Mouse (Mus musculus): ENCODE data around the gene Cpb2. TPM values are rescaled to one million over a fixed set of nuclear protein-coding genes. Genes with fewer than 3 reads are reported as not detected.

The Cpb2 gene
- total RNA-seq, 2 experiments from 2014 or later: not detected

GRCm38 (mm10) chr14:75320269-75320668, 78.2 kb downstream of the Cpb2 start:
- TF ChIP-seq CTCF (IDR thresholded peaks at IDR 0.05): no peak
- Histone ChIP-seq H3K4me3 (no peak overlapping the region), H3K27ac (no peak overlapping the region)
- intact Hi-C loops (cut with DNase I): no loop called here
- no peak for DNase-seq (ENCODE audit: extremely low spot score in 1 of 2, low spot score in 2 of 2)

- no peak for DNase-seq (ENCODE audit: extremely low spot score in 1 of 2, low spot score in 2 of 2)
- TF ChIP-seq CTCF (IDR thresholded peaks at IDR 0.05): no peak
- intact Hi-C loops (cut with DNase I): no loop called here
- Histone ChIP-seq H3K27ac (no peak overlapping the region), H3K4me3 (no peak overlapping the region)
Observed at GRCm38 (mm10) chr14:75323354-75323753, 81.3 kb downstream of the Cpb2 start.

GRCm38 (mm10) chr14:75328062-75328461, 86.0 kb downstream of the Cpb2 start:
- H3K27ac ChIP-seq: no peak overlapping the region
- no peak overlapping the region for H3K4me3 ChIP-seq
- intact Hi-C loops (cut with DNase I): loop anchor here (5.0 kb wide), 1 partner anchor 394 kb away; no protein-coding TSS in a partner anchor
- DNase-seq (ENCODE audit: extremely low spot score in 1 of 2, low spot score in 2 of 2): no peak
- no peak for TF ChIP-seq CTCF (IDR thresholded peaks at IDR 0.05)

- Histone ChIP-seq H3K4me3 (no peak overlapping the region), H3K27ac (no peak overlapping the region)
- TF ChIP-seq CTCF (IDR thresholded peaks at IDR 0.05): peak; percentile 58
- no peak for DNase-seq (ENCODE audit: extremely low spot score in 1 of 2, low spot score in 2 of 2)
- intact Hi-C loops (cut with DNase I): no loop called here
Observed at GRCm38 (mm10) chr14:75330621-75331020, 88.5 kb downstream of the Cpb2 start.

Small RNAs within 50 kb of the gene (microRNA-seq; reads per million reads assigned to microRNA genes)
- 0 reads per million in 2 experiments for gene Gm44482

Other genes starting within 250 kb of the Cpb2 start
- gene Rubcnl, start 226.3 kb upstream of the Cpb2 start, total RNA-seq (2021): 1 to 10 TPM; 2.1 to 2.8 TPM
- gene Lrrc63, start 111.4 kb upstream of the Cpb2 start, total RNA-seq (2021): not detected
- 1 to 10 TPM; 6.0 to 6.1 TPM for gene Lcp1, start 111.2 kb upstream of the Cpb2 start, total RNA-seq (2021)
- 10 to 100 TPM; 65.5 to 66.9 TPM for gene Zc3h13, start 42.1 kb downstream of the Cpb2 start, total RNA-seq (2021)
- gene Siah3, start 213.7 kb downstream of the Cpb2 start, total RNA-seq (2021): 1 to 10 TPM; 8.2 to 8.3 TPM

All from left cerebral cortex, adult 2 months (tissue).